In genomic region chr10:79680606-79681495, GRCm38 (mm10) we compare ENCODE assay signal across 8 mouse cellular contexts. TPM values are rescaled to one million over a fixed set of nuclear protein-coding genes. Genes with fewer than 3 reads are reported as not detected.
DNase-seq lines count a peak whose midpoint lies in the region; ATAC-seq and TF ChIP-seq lines count a peak whose summit lies in the region.

No protein-coding gene starts in this region.

- in situ Hi-C loops in ES-E14 (cut with MboI; ENCODE audit: low sequenced_read_pairs in 2 of 2, unreplicated experiment in 2 of 2) = no loop called here

- H3K4me3 ChIP-seq in heart, adult 2 months = peak overlapping the region; percentile 53
- peak overlapping the region; percentile 53 to 79 for H3K4me3 ChIP-seq in ES-E14 (ENCODE audit: insufficient read depth in 1 of 2, low read depth in 1 of 2, low read length in 2 of 2, poor library complexity in 1 of 2, severe bottlenecking in 1 of 2)
- peak overlapping the region; percentile 88 for H3K4me3 ChIP-seq in intestine, embryonic 16.5 days (ENCODE audit: low read length)
- peak overlapping the region; percentile 79 for H3K4me3 ChIP-seq in midbrain, postnatal 0 days (ENCODE audit: low read depth, low read length)

- no peak for TF ChIP-seq CTCF in heart, adult 2 months (IDR thresholded peaks at IDR 0.05)
- no peak for TF ChIP-seq CTCF in midbrain, postnatal 0 days (IDR thresholded peaks at IDR 0.05)

- peaks cover 4% of the 10 kb centered on the region; the same call in 1 of the 2 replicates for H3K79me2 ChIP-seq in heart, adult 2 months (replicated peaks; ENCODE audit: control insufficient read depth, insufficient read depth, low read length)

- no peak for DNase-seq in heart, adult 2 months
- DNase-seq in heart, postnatal 36 days = no peak
- no peak for DNase-seq in ES-E14 (ENCODE audit: low read depth, low spot score)
- DNase-seq in midbrain, postnatal 0 days (ENCODE audit: low spot score) = no peak
- DNase-seq in left cerebral cortex, postnatal 25 days (ENCODE audit: low spot score in 2 of 2) = no peak
- DNase-seq in embryo, embryonic 10 days (ENCODE audit: low spot score) = no peak

- 38% methylated on average over 11 of the region's 11 CpGs for WGBS in heart, adult 2 months
- 27% methylated on average over 11 of the region's 11 CpGs for WGBS in intestine, embryonic 16.5 days
- WGBS in midbrain, postnatal 0 days = 41% methylated on average over 11 of the region's 11 CpGs

- H3K4me2 ChIP-seq in intestine, embryonic 16.5 days (ENCODE audit: low read depth, low read length) = peak overlapping the region; percentile 67
- H3K4me2 ChIP-seq in midbrain, postnatal 0 days (ENCODE audit: low read depth, low read length, poor library complexity, severe bottlenecking) = peak overlapping the region; percentile 58

- H3K9ac ChIP-seq in heart, adult 2 months (ENCODE audit: low read depth, low read length) = peak overlapping the region; percentile 37
- H3K9ac ChIP-seq in ES-E14 (ENCODE audit: insufficient read depth, low read depth, low read length, poor library complexity, severe bottlenecking) = peak overlapping the region; percentile 65
- peak overlapping the region; percentile 64 for H3K9ac ChIP-seq in intestine, embryonic 16.5 days (ENCODE audit: low read depth, low read length)
- peak overlapping the region; percentile 51; the same call in 1 of the 2 replicates for H3K9ac ChIP-seq in midbrain, postnatal 0 days (replicated peaks; ENCODE audit: low read length, poor library complexity, severe bottlenecking)

- peak overlapping the region; percentile 87 for H3K27ac ChIP-seq in heart, adult 2 months
- peak overlapping the region; percentile 55 for H3K27ac ChIP-seq in ES-E14 (ENCODE audit: insufficient read depth, low read depth, low read length, poor library complexity, severe bottlenecking)
- peak overlapping the region; percentile 75 for H3K27ac ChIP-seq in intestine, embryonic 16.5 days (ENCODE audit: low read length)
- H3K27ac ChIP-seq in midbrain, postnatal 0 days (ENCODE audit: low read depth, low read length) = peak overlapping the region; percentile 86

- TF ChIP-seq POLR2A in heart, adult 2 months (IDR thresholded peaks at IDR 0.05; ENCODE audit: insufficient read depth, low read depth, low read length) = no peak

- TF ChIP-seq EP300 in heart, adult 2 months (IDR thresholded peaks at IDR 0.05; ENCODE audit: insufficient read depth, low read depth, low read length) = no peak

- intact Hi-C loops in heart, adult 2 months (cut with DNase I) = loop anchor here (1.0 kb wide), 1 partner anchor 12 kb away; the partner anchor contains the start of gene Tpgs1
- intact Hi-C loops in heart, postnatal 36 days (cut with DNase I) = no loop called here
- intact Hi-C loops in left cerebral cortex, postnatal 25 days (cut with DNase I) = loop anchor here (1.0 to 10.0 kb wide), 2 partner anchors 12 to 1874 kb away; partner anchors contain the start of genes Aes and Tpgs1

- ATAC-seq in erythroid progenitor cell, adult 5-6 weeks (replicated peaks; ENCODE audit: low FRiP score, poor library complexity, severe bottlenecking) = peak; percentile 11
- ATAC-seq in intestine, embryonic 16.5 days = peak; percentile 36
- peak; percentile 8; the same call in 1 of the 2 replicates for ATAC-seq in midbrain, postnatal 0 days (ENCODE audit: low FRiP score)

- H3K4me1 ChIP-seq in heart, adult 2 months (ENCODE audit: control insufficient read depth, insufficient read depth, low read length) = peaks cover 18% of the 10 kb centered on the region
- H3K4me1 ChIP-seq in ES-E14 (ENCODE audit: control insufficient read depth in 2 of 2, insufficient read depth in 2 of 2, low read length in 2 of 2, poor library complexity in 1 of 2) = peaks cover 9 to 36% of the 10 kb centered on the region in 2 experiments
- H3K4me1 ChIP-seq in intestine, embryonic 16.5 days (ENCODE audit: control insufficient read depth, insufficient read depth, low read length) = peaks cover 24% of the 10 kb centered on the region
- peaks cover 14% of the 10 kb centered on the region for H3K4me1 ChIP-seq in midbrain, postnatal 0 days (ENCODE audit: insufficient read depth, low read length)

- no peaks in the 10 kb centered on the region for H3K9me3 ChIP-seq in ES-E14 (ENCODE audit: control insufficient read depth, insufficient read depth, low read depth, low read length)
- H3K9me3 ChIP-seq in intestine, embryonic 16.5 days (ENCODE audit: control insufficient read depth, low read length) = no peaks in the 10 kb centered on the region
- H3K9me3 ChIP-seq in midbrain, postnatal 0 days (ENCODE audit: low read length) = no peaks in the 10 kb centered on the region

- no peaks in the 10 kb centered on the region for H3K27me3 ChIP-seq in heart, adult 2 months (ENCODE audit: control insufficient read depth, insufficient read depth, low read length)
- H3K27me3 ChIP-seq in intestine, embryonic 16.5 days (replicated peaks; ENCODE audit: control insufficient read depth, insufficient read depth, low read length) = no peaks in the 10 kb centered on the region
- H3K27me3 ChIP-seq in midbrain, postnatal 0 days (ENCODE audit: insufficient read depth, low read length) = no peaks in the 10 kb centered on the region

- H3K36me3 ChIP-seq in heart, adult 2 months (ENCODE audit: control insufficient read depth, insufficient read depth, low read length) = peaks cover 5% of the 10 kb centered on the region; the same call in 1 of the 2 replicates
- peaks cover 23% of the 10 kb centered on the region for H3K36me3 ChIP-seq in ES-E14 (ENCODE audit: control insufficient read depth, insufficient read depth, low read length, poor library complexity, severe bottlenecking)
- H3K36me3 ChIP-seq in intestine, embryonic 16.5 days (ENCODE audit: control insufficient read depth, insufficient read depth, low read length) = peaks cover 12% of the 10 kb centered on the region; the same call in 1 of the 2 replicates
- H3K36me3 ChIP-seq in midbrain, postnatal 0 days (ENCODE audit: insufficient read depth, low read length) = peaks cover 13% of the 10 kb centered on the region

RNA-seq across cellular contexts. Expression of gene Cdc34, which starts 1.1 kb away (rescaled TPM):
- 100 to 1,000 TPM; 196 to 216 TPM for total RNA-seq in heart, adult 2 months (2021)
- polyA plus RNA-seq in heart, adult 2 months (2012; rRNA removed) = 352 and 397 TPM in 2 replicates
- total RNA-seq in heart, postnatal 36 days (2021) = 100 to 1,000 TPM; 178 to 198 TPM
- 491 and 507 TPM in 2 replicates for total RNA-seq in ES-E14 (2012; rRNA removed)
- 42.2 and 66.7 TPM in 2 replicates for total RNA-seq in erythroid progenitor cell, adult 5-6 weeks (2015; ENCODE audit: low replicate concordance)
- 82.7 and 87.2 TPM in 2 replicates for total RNA-seq in erythroid progenitor cell, adult 5-6 weeks (2017; ENCODE audit: low replicate concordance)
- 120 and 128 TPM in 2 replicates for polyA plus RNA-seq in intestine, embryonic 16.5 days (2015; fragmentation: Nextera tagmentation; extraction: Ambion mirVana)
- total RNA-seq in midbrain, postnatal 0 days (2014; rRNA removed) = 65.8 and 99.4 TPM in 2 replicates
- polyA plus RNA-seq in midbrain, postnatal 0 days (2015; fragmentation: Nextera tagmentation; extraction: Ambion mirVana) = 72.5 and 75.2 TPM in 2 replicates
- 10 to 100 TPM; 75.9 to 78.0 TPM for total RNA-seq in left cerebral cortex, postnatal 25 days (2021)

RNA-seq across cellular contexts. Expression of gene Gzmm, which starts 8.0 kb away (rescaled TPM):
- 1 to 10 TPM; 6.4 to 6.5 TPM for total RNA-seq in heart, adult 2 months (2021)
- 7.4 and 9.2 TPM in 2 replicates for polyA plus RNA-seq in heart, adult 2 months (2012; rRNA removed)
- total RNA-seq in heart, postnatal 36 days (2021) = 1 to 10 TPM; 6.5 to 8.4 TPM
- 2.5 and 4.5 TPM in 2 replicates for total RNA-seq in ES-E14 (2012; rRNA removed)
- not detected in 2 replicates for total RNA-seq in erythroid progenitor cell, adult 5-6 weeks (2015; ENCODE audit: low replicate concordance)
- not detected in 2 replicates for total RNA-seq in erythroid progenitor cell, adult 5-6 weeks (2017; ENCODE audit: low replicate concordance)
- polyA plus RNA-seq in intestine, embryonic 16.5 days (2015; fragmentation: Nextera tagmentation; extraction: Ambion mirVana) = 0.21 and 0.56 TPM in 2 replicates
- total RNA-seq in midbrain, postnatal 0 days (2014; rRNA removed) = 0.66 and 0.85 TPM in 2 replicates
- polyA plus RNA-seq in midbrain, postnatal 0 days (2015; fragmentation: Nextera tagmentation; extraction: Ambion mirVana) = 1.2 and 1.4 TPM in 2 replicates
- total RNA-seq in left cerebral cortex, postnatal 25 days (2021) = 1 to 10 TPM; 1.5 to 2.4 TPM

RNA-seq across cellular contexts. Expression of gene Tpgs1, which starts 11.7 kb away (rescaled TPM):
- 10 to 100 TPM; 16.5 to 18.8 TPM for total RNA-seq in heart, adult 2 months (2021)
- 18.0 and 28.1 TPM in 2 replicates for polyA plus RNA-seq in heart, adult 2 months (2012; rRNA removed)
- total RNA-seq in heart, postnatal 36 days (2021) = 10 to 100 TPM; 18.1 to 19.9 TPM
- total RNA-seq in ES-E14 (2012; rRNA removed) = 29.9 and 46.7 TPM in 2 replicates
- 12.2 and 15.9 TPM in 2 replicates for total RNA-seq in erythroid progenitor cell, adult 5-6 weeks (2015; ENCODE audit: low replicate concordance)
- 1.9 and 8.3 TPM in 2 replicates for total RNA-seq in erythroid progenitor cell, adult 5-6 weeks (2017; ENCODE audit: low replicate concordance)
- 56.8 and 64.4 TPM in 2 replicates for polyA plus RNA-seq in intestine, embryonic 16.5 days (2015; fragmentation: Nextera tagmentation; extraction: Ambion mirVana)
- 80.9 and 85.9 TPM in 2 replicates for total RNA-seq in midbrain, postnatal 0 days (2014; rRNA removed)
- 139 and 146 TPM in 2 replicates for polyA plus RNA-seq in midbrain, postnatal 0 days (2015; fragmentation: Nextera tagmentation; extraction: Ambion mirVana)
- 10 to 100 TPM; 82.0 to 82.8 TPM for total RNA-seq in left cerebral cortex, postnatal 25 days (2021)

RNA-seq across cellular contexts. Expression of gene Madcam1, which starts 16.5 kb away (rescaled TPM):
- total RNA-seq in heart, adult 2 months (2021) = not detected
- not detected in 2 replicates for polyA plus RNA-seq in heart, adult 2 months (2012; rRNA removed)
- total RNA-seq in heart, postnatal 36 days (2021) = not detected
- total RNA-seq in ES-E14 (2012; rRNA removed) = 2.7 and 6.3 TPM in 2 replicates
- total RNA-seq in erythroid progenitor cell, adult 5-6 weeks (2015; ENCODE audit: low replicate concordance) = not detected in 2 replicates
- total RNA-seq in erythroid progenitor cell, adult 5-6 weeks (2017; ENCODE audit: low replicate concordance) = not detected in 2 replicates
- 27.4 and 31.8 TPM in 2 replicates for polyA plus RNA-seq in intestine, embryonic 16.5 days (2015; fragmentation: Nextera tagmentation; extraction: Ambion mirVana)
- 1.7 and 1.9 TPM in 2 replicates for total RNA-seq in midbrain, postnatal 0 days (2014; rRNA removed)
- 1.3 and 1.6 TPM in 2 replicates for polyA plus RNA-seq in midbrain, postnatal 0 days (2015; fragmentation: Nextera tagmentation; extraction: Ambion mirVana)
- total RNA-seq in left cerebral cortex, postnatal 25 days (2021) = not detected

RNA-seq across cellular contexts. Expression of gene Bsg, which starts 23.4 kb away (rescaled TPM):
- total RNA-seq in heart, adult 2 months (2021) = 1,000 to 10,000 TPM; 1,364 to 1,491 TPM
- polyA plus RNA-seq in heart, adult 2 months (2012; rRNA removed) = 1,570 and 1,684 TPM in 2 replicates
- total RNA-seq in heart, postnatal 36 days (2021) = 1,000 to 10,000 TPM; 1,389 to 1,395 TPM
- total RNA-seq in ES-E14 (2012; rRNA removed) = 858 and 1,196 TPM in 2 replicates
- total RNA-seq in erythroid progenitor cell, adult 5-6 weeks (2015; ENCODE audit: low replicate concordance) = 1,896 and 2,324 TPM in 2 replicates
- total RNA-seq in erythroid progenitor cell, adult 5-6 weeks (2017; ENCODE audit: low replicate concordance) = 1,328 and 1,345 TPM in 2 replicates
- 1,158 and 1,189 TPM in 2 replicates for polyA plus RNA-seq in intestine, embryonic 16.5 days (2015; fragmentation: Nextera tagmentation; extraction: Ambion mirVana)
- 1,054 and 1,082 TPM in 2 replicates for total RNA-seq in midbrain, postnatal 0 days (2014; rRNA removed)
- 1,042 and 1,135 TPM in 2 replicates for polyA plus RNA-seq in midbrain, postnatal 0 days (2015; fragmentation: Nextera tagmentation; extraction: Ambion mirVana)
- 100 to 1,000 TPM; 650 to 673 TPM for total RNA-seq in left cerebral cortex, postnatal 25 days (2021)
